Mouse (Mus musculus) forebrain, embryonic 13.5 days (tissue): ENCODE measurements around the gene Sumo1. TPM values are rescaled to one million over a fixed set of nuclear protein-coding genes. Genes with fewer than 3 reads are reported as not detected.

Experiments used
- ATAC-seq: fragments of 200-750 bp; cut with Nextera tagmentation; 2 replicates; pipeline ENCODE4 v1.8.0; 2017
- H3K27ac ChIP-seq: fragments of 300-500 bp; sonication (generic); 2 replicates; pipeline ENCODE4 v1.5.1; 2015; ENCODE audit warnings: inconsistent platforms, mild to moderate bottlenecking, moderate library complexity
- H3K27me3 ChIP-seq: fragments of 300-500 bp; sonication (generic); 2 replicates; pipeline ENCODE4 v1.6.1; 2015; ENCODE audit warnings: mild to moderate bottlenecking, inconsistent platforms
- H3K36me3 ChIP-seq: fragments of 300-500 bp; sonication (generic); 2 replicates; pipeline ENCODE4 v1.6.1; 2015; ENCODE audit warnings: mild to moderate bottlenecking, inconsistent platforms; ENCODE audit not compliant: poor library complexity, severe bottlenecking
- H3K4me1 ChIP-seq: fragments of 300-500 bp; sonication (generic); 2 replicates; pipeline ENCODE4 v1.6.1; 2015; ENCODE audit warnings: inconsistent platforms
- H3K4me2 ChIP-seq: fragments of 300-500 bp; sonication (generic); 2 replicates; pipeline ENCODE4 v1.6.1; 2015; ENCODE audit warnings: inconsistent platforms, mild to moderate bottlenecking, moderate library complexity
- H3K4me3 ChIP-seq: fragments of 300-500 bp; sonication (generic); 2 replicates; pipeline ENCODE4 v1.5.1; 2015; ENCODE audit warnings: mild to moderate bottlenecking, inconsistent platforms
- H3K9ac ChIP-seq: fragments of 300-500 bp; sonication (generic); 2 replicates; pipeline ENCODE4 v1.6.1; 2015; ENCODE audit warnings: mild to moderate bottlenecking, inconsistent platforms
- H3K9me3 ChIP-seq: fragments of 300-500 bp; sonication (generic); replicated peaks from 2 replicates; pipeline ENCODE4 v1.6.1; 2016; ENCODE audit warnings: inconsistent platforms
- whole genome bisulfite sequencing: fragments of 180-500 bp; shearing (Covaris S2); methylation state at CpG from one replicate; pipeline ENCODE4 v1.1.7; 2015; 5-methylcytosine and 5-hydroxymethylcytosine counted together
- polyA plus RNA-seq: library from polyadenylated mRNA; unstranded; fragments of >200 nt; fragmentation: Nextera tagmentation; extraction: Ambion mirVana; gene quantifications from 2 replicates; pipeline ENCODE4 v1.2.1, GENCODE M21; 2015

Gene Sumo1
- polyA plus RNA-seq, 1 experiment from 2014 or later = 549 TPM

DNA sequence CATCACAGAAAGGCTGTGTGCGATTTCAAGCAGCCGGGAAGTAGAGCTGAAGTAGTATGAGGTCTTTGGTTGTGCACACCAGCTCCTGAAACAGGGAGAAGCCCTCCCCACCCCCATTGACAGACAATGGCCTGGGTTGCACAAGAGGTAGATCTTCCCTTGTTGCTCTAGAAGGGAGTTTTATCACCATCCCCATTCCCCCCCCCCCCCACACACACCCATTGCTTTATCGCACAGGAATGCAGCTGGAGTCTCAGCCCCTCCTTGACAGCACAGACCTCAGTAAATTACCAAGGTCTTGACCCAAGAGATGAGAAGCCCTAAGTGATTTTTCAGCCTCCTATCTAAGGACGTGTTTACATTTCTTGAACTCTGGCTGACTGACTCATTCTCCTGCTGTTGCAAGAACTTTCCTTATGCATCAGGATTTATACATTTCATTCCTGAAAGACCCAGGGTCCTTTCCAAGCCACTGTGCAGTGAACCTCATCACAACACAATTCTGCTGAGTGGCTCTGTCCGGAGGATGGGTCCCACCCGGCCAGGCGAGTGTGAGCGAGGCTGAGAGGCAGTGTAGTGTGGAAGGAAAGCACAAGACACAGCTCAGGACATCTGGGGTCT lies 90.4 kb downstream of the Sumo1 start:
- ATAC-seq = no peak
- H3K27ac ChIP-seq = no peak overlapping the region

DNA sequence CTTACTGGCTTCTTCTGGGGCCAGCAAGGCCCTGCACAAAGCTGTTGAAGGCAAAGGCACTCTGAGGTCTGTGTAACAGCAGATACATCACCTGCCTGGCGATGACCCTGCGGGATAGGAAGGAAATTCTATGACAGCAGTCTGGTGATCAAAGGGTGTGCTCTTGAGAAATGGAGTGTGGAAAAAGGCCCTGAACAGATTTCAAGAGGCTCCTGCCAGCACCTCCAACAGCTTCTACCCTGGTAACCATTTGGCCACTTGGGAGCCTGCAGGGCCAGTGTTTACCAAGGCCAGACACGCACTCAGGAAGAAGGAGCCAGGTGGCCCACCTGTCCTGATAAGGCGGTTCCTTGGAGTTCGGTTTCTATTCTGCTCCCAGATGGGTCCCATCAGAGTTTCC lies 91.3 kb downstream of the Sumo1 start:
- 87% methylated on average over 5 of the region's 5 CpGs for WGBS
- Histone ChIP-seq H3K27ac (no peak overlapping the region), H3K4me3 (no peak overlapping the region), H3K36me3 (no peaks in the 10 kb centered on the region), H3K9me3 (no peaks in the 10 kb centered on the region), H3K27me3 (peaks cover 19% of the 10 kb centered on the region), H3K9ac (no peak overlapping the region), H3K4me1 (peaks cover 10% of the 10 kb centered on the region), H3K4me2 (no peak overlapping the region)
- ATAC-seq = no peak

More for the DNA sequence above, 90.4 kb downstream of the Sumo1 start:
- no peak overlapping the region for H3K4me2 ChIP-seq
- no peaks in the 10 kb centered on the region for H3K9me3 ChIP-seq
- H3K4me3 ChIP-seq = no peak overlapping the region
- no peaks in the 10 kb centered on the region for H3K36me3 ChIP-seq
- H3K4me1 ChIP-seq = peaks cover 8% of the 10 kb centered on the region
- H3K9ac ChIP-seq = no peak overlapping the region
- H3K27me3 ChIP-seq = peaks cover 21% of the 10 kb centered on the region
- 75% methylated on average over 8 of the region's 8 CpGs for WGBS

DNA sequence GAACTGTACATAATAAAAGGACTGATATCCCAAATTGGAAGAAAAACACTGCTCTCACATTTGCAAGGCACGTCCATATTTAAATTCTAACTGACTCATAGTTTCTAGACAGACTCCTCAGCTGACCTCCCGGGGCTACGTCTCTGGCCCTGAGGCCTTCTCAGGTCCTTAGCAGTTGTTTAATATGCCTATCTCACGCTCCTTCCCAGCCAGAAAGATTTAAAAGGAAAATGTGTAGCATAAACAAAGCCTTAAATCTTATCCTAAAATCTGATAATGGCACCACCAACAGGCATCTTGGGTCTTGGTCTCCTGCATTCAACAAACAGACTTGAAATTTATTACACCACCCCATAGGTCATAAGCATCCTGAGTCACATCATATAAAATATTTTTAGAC lies 91.9 kb downstream of the Sumo1 start:
- Histone ChIP-seq H3K9me3 (no peaks in the 10 kb centered on the region), H3K4me1 (peaks cover 15% of the 10 kb centered on the region)

DNA sequence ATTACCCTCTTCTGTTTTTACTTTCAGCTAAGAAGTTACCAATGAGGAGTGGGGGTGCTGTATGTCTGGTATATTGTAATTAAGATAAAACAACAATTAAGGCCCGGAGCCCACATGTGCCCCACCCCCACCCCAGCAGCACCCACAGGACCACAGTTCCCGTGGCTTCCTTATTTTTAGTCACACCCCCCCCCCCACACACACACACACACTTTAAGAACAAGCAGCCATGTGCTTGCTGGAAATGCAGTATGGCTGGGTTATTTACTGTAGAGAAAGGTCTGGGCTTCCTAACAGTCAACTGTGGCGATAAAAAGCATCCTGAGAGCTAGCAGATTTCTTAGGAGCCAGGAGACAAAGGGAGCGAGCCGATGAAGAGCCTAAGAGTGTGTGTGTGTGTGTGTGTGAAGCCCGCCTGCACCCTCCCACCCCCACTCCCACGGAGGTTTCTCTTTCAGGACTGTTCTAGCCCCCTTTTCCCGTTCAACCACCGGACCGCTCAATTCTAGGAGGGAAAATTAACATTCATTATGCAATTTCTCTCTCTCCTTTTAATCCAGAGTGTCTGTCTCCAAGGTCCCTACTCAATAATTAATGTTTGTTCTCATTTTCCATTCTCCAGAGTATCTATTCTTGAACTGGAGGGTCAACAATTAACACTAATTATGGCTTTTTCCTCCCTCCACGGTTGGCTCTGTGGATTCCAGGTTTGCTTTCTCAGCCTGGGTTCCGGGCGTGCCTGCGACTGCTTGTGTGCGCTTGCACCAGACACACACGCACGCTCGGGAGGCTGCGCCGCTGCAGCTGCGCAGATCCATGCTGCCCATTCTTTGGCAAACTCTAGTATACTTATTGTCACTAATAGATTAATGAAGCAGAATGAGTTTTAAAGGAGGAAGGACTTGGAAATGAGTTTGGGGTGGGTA lies 96.1 kb downstream of the Sumo1 start:
- 9% methylated on average over 21 of the region's 21 CpGs for WGBS
- peak overlapping the region; percentile 63 for H3K9ac ChIP-seq
- H3K9me3 ChIP-seq = no peaks in the 10 kb centered on the region
- H3K27me3 ChIP-seq = peaks cover 8% of the 10 kb centered on the region
- peak overlapping the region; percentile 31 for H3K4me3 ChIP-seq
- peaks cover 17% of the 10 kb centered on the region for H3K4me1 ChIP-seq
- peak overlapping the region; percentile 87 for H3K27ac ChIP-seq
- H3K36me3 ChIP-seq = no peaks in the 10 kb centered on the region
- ATAC-seq = peak; percentile 93
- peak overlapping the region; percentile 64 for H3K4me2 ChIP-seq

More for the DNA sequence above, 91.9 kb downstream of the Sumo1 start:
- WGBS = 83% methylated on average over 4 of the region's 4 CpGs
- no peak overlapping the region for H3K9ac ChIP-seq
- no peak overlapping the region for H3K4me2 ChIP-seq
- H3K27ac ChIP-seq = no peak overlapping the region
- H3K4me3 ChIP-seq = no peak overlapping the region
- no peaks in the 10 kb centered on the region for H3K36me3 ChIP-seq
- no peak for ATAC-seq
- H3K27me3 ChIP-seq = peaks cover 19% of the 10 kb centered on the region

DNA sequence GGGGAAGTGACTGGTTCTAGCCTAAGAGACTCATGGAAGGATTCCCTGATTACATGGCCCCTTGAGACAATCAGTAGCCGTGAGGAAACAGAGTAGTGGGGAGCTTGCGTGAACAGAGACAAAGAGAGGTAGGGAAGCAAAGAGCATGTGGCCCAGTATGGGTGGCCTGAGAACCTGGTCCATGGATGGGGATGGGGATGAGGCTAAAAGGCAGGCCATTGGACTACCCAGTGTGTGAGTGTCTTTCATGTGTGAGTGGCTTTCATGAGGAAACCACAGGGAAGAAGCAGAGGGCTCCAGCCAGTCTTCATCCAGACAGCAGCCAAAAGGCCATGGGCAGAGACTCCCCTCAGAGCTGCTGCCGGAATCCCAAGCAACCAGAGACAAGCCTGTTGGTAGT lies 96.8 kb downstream of the Sumo1 start:
- H3K4me3 ChIP-seq = no peak overlapping the region
- peaks cover 17% of the 10 kb centered on the region for H3K4me1 ChIP-seq
- 61% methylated on average over 3 of the region's 3 CpGs for WGBS
- peak overlapping the region; percentile 87 for H3K27ac ChIP-seq
- peak; percentile 14 for ATAC-seq
- no peaks in the 10 kb centered on the region for H3K9me3 ChIP-seq
- H3K36me3 ChIP-seq = no peaks in the 10 kb centered on the region
- peaks cover 8% of the 10 kb centered on the region for H3K27me3 ChIP-seq
- H3K4me2 ChIP-seq = peak overlapping the region; percentile 64
- H3K9ac ChIP-seq = 0 out of 2 replicates have a peak overlapping the region, but pooled peaks have one; percentile 63

DNA sequence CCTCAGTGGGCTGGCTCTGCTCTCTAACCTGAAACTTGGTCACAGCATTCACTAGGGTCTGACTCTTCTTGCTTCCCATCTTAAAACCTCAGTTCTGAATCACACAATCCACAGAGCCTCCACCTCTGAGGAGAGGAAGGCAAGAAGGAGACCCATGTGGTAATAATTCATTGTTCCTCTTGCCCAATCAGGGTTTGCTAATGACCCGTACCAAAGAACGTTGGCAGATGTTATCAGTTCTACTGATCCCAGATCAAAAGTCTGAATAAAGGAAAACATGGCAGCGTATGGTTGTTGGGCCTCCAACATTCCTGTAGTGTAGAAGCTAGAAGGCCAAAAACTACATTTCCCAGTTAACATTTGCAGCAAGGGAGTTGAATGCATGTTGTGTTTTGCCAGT lies 99.1 kb downstream of the Sumo1 start:
- no peaks in the 10 kb centered on the region for H3K36me3 ChIP-seq
- no peak overlapping the region for H3K9ac ChIP-seq
- H3K4me3 ChIP-seq = no peak overlapping the region
- ATAC-seq = no peak
- H3K4me1 ChIP-seq = peaks cover 25% of the 10 kb centered on the region
- no peak overlapping the region for H3K27ac ChIP-seq
- H3K9me3 ChIP-seq = no peaks in the 10 kb centered on the region
- peaks cover 6% of the 10 kb centered on the region for H3K27me3 ChIP-seq
- 90% methylated on average over 3 of the region's 3 CpGs for WGBS
- H3K4me2 ChIP-seq = no peak overlapping the region

DNA sequence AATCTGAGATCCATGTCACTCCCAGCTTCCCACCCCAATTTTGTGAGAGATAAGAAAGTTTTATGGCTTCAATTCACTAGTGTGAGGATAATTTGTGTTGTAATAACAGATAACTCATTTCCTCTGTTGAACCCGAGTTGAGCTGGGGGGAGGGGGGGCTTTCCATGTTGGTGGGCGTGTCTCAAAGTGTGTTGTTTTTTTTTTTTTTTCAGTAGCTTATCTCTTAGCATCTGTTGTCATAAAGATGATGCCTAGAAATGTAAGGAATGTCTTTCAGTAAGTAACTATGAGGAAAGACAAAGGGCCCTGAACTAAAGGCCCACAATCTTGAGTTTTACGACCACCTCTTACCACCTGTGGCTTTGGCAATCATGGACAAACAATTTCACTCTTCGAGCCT lies 99.9 kb downstream of the Sumo1 start:
- Histone ChIP-seq H3K27ac (no peak overlapping the region), H3K9me3 (no peaks in the 10 kb centered on the region), H3K4me1 (peaks cover 30% of the 10 kb centered on the region), H3K4me2 (no peak overlapping the region), H3K4me3 (no peak overlapping the region), H3K9ac (no peak overlapping the region), H3K36me3 (no peaks in the 10 kb centered on the region), H3K27me3 (no peaks in the 10 kb centered on the region)
- WGBS = 78% methylated on average over 4 of the region's 4 CpGs
- no peak for ATAC-seq

- H3K27ac ChIP-seq = no peak overlapping the region
- no peak overlapping the region for H3K9ac ChIP-seq
- H3K27me3 ChIP-seq = no peaks in the 10 kb centered on the region
- H3K9me3 ChIP-seq = no peaks in the 10 kb centered on the region
- 91% methylated on average over 5 of the region's 5 CpGs for WGBS
- no peaks in the 10 kb centered on the region for H3K36me3 ChIP-seq
- ATAC-seq = no peak
- H3K4me2 ChIP-seq = no peak overlapping the region
- no peak overlapping the region for H3K4me3 ChIP-seq
- peaks cover 20% of the 10 kb centered on the region for H3K4me1 ChIP-seq
Measured at GRCm38 (mm10) chr1:59569301-59569700, 101.3 kb downstream of the Sumo1 start.

- WGBS = 88% methylated on average over 1 of the region's 1 CpGs
- Histone ChIP-seq H3K9ac (no peak overlapping the region), H3K36me3 (no peaks in the 10 kb centered on the region), H3K27ac (no peak overlapping the region), H3K27me3 (no peaks in the 10 kb centered on the region), H3K4me2 (no peak overlapping the region), H3K9me3 (0 out of 2 replicates have a peak, but pooled peaks cover under 1% of the 10 kb centered on the region), H3K4me3 (no peak overlapping the region), H3K4me1 (peaks cover 13% of the 10 kb centered on the region; the same call in 1 of the 2 replicates)
- no peak for ATAC-seq
Measured at GRCm38 (mm10) chr1:59568283-59568682, 102.4 kb downstream of the Sumo1 start.

DNA sequence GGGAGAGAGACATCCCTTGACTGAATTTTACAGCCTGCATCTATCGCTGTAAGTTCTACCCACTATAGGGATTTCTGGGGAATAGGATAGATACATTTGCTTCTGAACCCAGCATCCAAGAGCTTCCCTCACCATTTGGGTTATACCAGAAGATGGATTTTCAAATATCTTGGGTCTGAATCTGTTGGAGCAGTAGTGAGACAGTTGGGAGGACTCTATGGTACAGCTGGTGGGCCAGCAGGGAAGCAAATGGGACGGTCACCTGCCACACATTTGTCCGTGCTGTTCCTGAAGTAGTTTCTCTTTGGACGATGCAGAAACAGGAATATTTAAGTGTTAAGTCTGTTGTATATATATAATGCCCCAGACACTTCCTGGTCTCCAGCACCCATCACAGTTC lies 103.1 kb downstream of the Sumo1 start:
- H3K9ac ChIP-seq = no peak overlapping the region
- no peak overlapping the region for H3K4me3 ChIP-seq
- no peak overlapping the region for H3K4me2 ChIP-seq
- H3K27me3 ChIP-seq = no peaks in the 10 kb centered on the region
- H3K36me3 ChIP-seq = no peaks in the 10 kb centered on the region
- ATAC-seq = no peak
- 0 out of 2 replicates have a peak, but pooled peaks cover 5% of the 10 kb centered on the region for H3K9me3 ChIP-seq
- peaks cover 13% of the 10 kb centered on the region; the same call in 1 of the 2 replicates for H3K4me1 ChIP-seq
- WGBS = 88% methylated on average over 4 of the region's 4 CpGs
- no peak overlapping the region for H3K27ac ChIP-seq

GRCm38 (mm10) chr1:59566926-59567325 lies 103.7 kb downstream of the Sumo1 start:
- Histone ChIP-seq H3K4me3 (no peak overlapping the region), H3K36me3 (no peaks in the 10 kb centered on the region), H3K27me3 (no peaks in the 10 kb centered on the region), H3K27ac (no peak overlapping the region; the same call in 1 of the 2 replicates), H3K4me1 (peaks cover 13% of the 10 kb centered on the region; the same call in 1 of the 2 replicates), H3K9ac (no peak overlapping the region), H3K9me3 (0 out of 2 replicates have a peak, but pooled peaks cover 5% of the 10 kb centered on the region), H3K4me2 (no peak overlapping the region)
- WGBS = 51% methylated on average over 6 of the region's 6 CpGs
- 0 out of 2 replicates have a peak, but pooled peaks have one; percentile 41 for ATAC-seq

GRCm38 (mm10) chr1:59566281-59566680 lies 104.4 kb downstream of the Sumo1 start:
- Histone ChIP-seq H3K4me1 (peaks cover 13% of the 10 kb centered on the region; the same call in 1 of the 2 replicates), H3K4me3 (no peak overlapping the region), H3K27ac (no peak overlapping the region), H3K36me3 (no peaks in the 10 kb centered on the region), H3K9ac (no peak overlapping the region), H3K9me3 (0 out of 2 replicates have a peak, but pooled peaks cover 5% of the 10 kb centered on the region), H3K4me2 (no peak overlapping the region), H3K27me3 (no peaks in the 10 kb centered on the region)
- WGBS = 79% methylated on average over 7 of the region's 7 CpGs
- ATAC-seq = no peak
